Mouse (Mus musculus): Measurements from ENCODE around the gene Sppl3. TPM values are rescaled to one million over a fixed set of nuclear protein-coding genes. Genes with fewer than 3 reads are reported as not detected.

The Sppl3 gene
- polyA plus RNA-seq, 1 experiment from 2014 or later: 31.7 TPM

DNA sequence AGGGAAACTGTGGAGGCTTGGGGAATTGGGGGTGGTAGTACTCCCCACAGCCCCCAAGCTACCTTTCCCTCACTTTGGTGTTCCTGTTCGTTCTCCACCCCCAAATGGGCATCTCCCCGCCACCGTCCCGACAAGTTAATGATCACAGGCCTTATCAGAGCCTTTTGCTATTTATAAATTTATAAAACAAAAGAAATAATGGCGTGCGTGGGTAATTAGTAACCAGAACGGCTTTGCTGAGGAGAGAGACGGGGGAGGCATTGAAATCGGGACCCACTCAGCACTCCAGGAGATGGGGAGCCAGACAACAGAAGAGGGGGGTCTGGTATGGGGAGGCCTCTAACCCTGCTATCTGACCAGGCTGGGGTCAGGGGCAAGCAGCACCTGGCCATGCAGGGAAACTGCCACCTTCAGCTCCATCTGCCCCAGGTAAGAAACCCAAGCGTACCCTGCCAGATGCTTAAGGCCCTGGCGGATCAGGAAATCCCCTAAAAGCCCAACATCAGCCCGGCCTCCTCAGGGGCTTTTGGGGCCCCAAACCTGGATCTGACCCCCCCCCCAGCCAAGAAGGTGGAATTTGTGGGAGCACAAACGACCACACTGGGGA, 41.2 kb upstream of the Sppl3 start:
- 57% methylated on average over 13 of the region's 13 CpGs for WGBS
- Histone ChIP-seq H3K27ac (ENCODE audit: low read depth, low read length) (no peak overlapping the region), H3K9me3 (ENCODE audit: control insufficient read depth, low read length) (no peaks in the 10 kb centered on the region), H3K36me3 (ENCODE audit: control insufficient read depth, insufficient read depth, low read length) (no peaks in the 10 kb centered on the region), H3K9ac (ENCODE audit: low read length) (no peak overlapping the region), H3K4me2 (ENCODE audit: low read depth, low read length, severe bottlenecking) (no peak overlapping the region), H3K4me1 (replicated peaks; ENCODE audit: control insufficient read depth, insufficient read depth, low read length) (peaks cover 5% of the 10 kb centered on the region; the same call in 1 of the 2 replicates), H3K4me3 (ENCODE audit: low read depth, low read length) (no peak overlapping the region), H3K27me3 (ENCODE audit: control insufficient read depth, insufficient read depth, low read length) (peaks cover 2% of the 10 kb centered on the region; the same call in 1 of the 2 replicates)
- DNase-seq (ENCODE audit: low spot score): no peak
- ATAC-seq (replicated peaks; ENCODE audit: low FRiP score): no peak

DNA sequence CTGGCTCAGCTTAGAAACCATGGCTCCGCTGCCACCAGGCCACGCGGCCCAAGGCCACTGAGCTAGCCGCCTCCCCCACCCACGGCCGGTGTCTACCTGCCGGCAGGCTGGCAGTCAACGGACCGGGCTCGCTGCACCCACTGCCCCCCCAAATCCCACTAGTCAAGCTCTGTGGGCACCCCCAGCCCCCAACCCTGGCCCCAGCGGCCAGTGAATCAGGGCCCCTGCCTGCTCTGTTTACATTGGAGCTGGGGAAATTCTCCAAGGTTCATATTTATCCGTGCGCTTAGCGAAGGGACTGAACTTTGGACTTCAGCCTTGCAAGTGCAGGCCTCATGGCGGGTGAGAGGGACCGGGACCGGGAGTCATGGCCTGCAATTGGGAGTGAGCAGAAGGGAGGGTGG, 40.1 kb upstream of the Sppl3 start, which contains the start of gene Hnf1a:
Gene Hnf1a, minus strand, starts transcription at position 271 of the 404 bp plus-strand sequence.
- Histone ChIP-seq H3K4me1 (replicated peaks; ENCODE audit: control insufficient read depth, insufficient read depth, low read length) (peaks cover 5% of the 10 kb centered on the region; the same call in 1 of the 2 replicates), H3K27ac (ENCODE audit: low read depth, low read length) (no peak within 1 kb of the TSS), H3K4me2 (ENCODE audit: low read depth, low read length, severe bottlenecking) (no peak within 1 kb of the TSS), H3K9ac (ENCODE audit: low read length) (no peak within 1 kb of the TSS), H3K9me3 (ENCODE audit: control insufficient read depth, low read length) (no peaks in the 10 kb centered on the region), H3K4me3 (ENCODE audit: low read depth, low read length) (no peak within 1 kb of the TSS), H3K27me3 (ENCODE audit: control insufficient read depth, insufficient read depth, low read length) (peaks cover 2% of the 10 kb centered on the region; the same call in 1 of the 2 replicates), H3K36me3 (ENCODE audit: control insufficient read depth, insufficient read depth, low read length) (no peaks in the 10 kb centered on the region)
- ATAC-seq (replicated peaks; ENCODE audit: low FRiP score): no peak
- 86% methylated on average over 17 of the region's 17 CpGs for WGBS
- peak; percentile 49 for DNase-seq (ENCODE audit: low spot score)

DNA sequence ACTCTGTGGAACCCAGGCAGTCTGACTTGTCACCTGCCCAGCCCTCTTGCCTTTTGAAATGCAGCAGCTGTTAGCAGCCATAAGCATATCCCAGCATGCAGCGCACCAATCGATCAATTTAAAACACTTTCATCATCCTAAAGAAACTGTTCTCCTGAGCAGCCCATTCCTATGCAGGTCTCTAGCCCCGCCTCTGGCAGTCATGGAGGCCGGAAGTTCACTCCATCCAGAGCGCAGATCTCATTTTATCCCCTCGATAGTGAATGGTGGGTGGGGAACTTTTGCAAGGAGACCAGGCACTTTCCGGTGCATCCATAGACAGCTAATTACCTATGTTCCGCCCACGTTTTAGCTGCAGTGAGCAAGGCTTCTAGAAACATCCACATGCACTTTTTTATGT, 38.7 kb upstream of the Sppl3 start:
- Histone ChIP-seq H3K4me3 (ENCODE audit: low read depth, low read length) (no peak overlapping the region), H3K36me3 (ENCODE audit: control insufficient read depth, insufficient read depth, low read length) (no peaks in the 10 kb centered on the region), H3K4me1 (replicated peaks; ENCODE audit: control insufficient read depth, insufficient read depth, low read length) (peaks cover 5% of the 10 kb centered on the region; the same call in 1 of the 2 replicates), H3K9ac (ENCODE audit: low read length) (no peak overlapping the region), H3K9me3 (ENCODE audit: control insufficient read depth, low read length) (no peaks in the 10 kb centered on the region), H3K27ac (ENCODE audit: low read depth, low read length) (no peak overlapping the region), H3K4me2 (ENCODE audit: low read depth, low read length, severe bottlenecking) (no peak overlapping the region), H3K27me3 (ENCODE audit: control insufficient read depth, insufficient read depth, low read length) (peaks cover 2% of the 10 kb centered on the region; the same call in 1 of the 2 replicates)
- DNase-seq (ENCODE audit: low spot score) (peak; percentile 28), ATAC-seq (replicated peaks; ENCODE audit: low FRiP score) (no peak)
- WGBS: 89% methylated on average over 9 of the region's 9 CpGs

DNA sequence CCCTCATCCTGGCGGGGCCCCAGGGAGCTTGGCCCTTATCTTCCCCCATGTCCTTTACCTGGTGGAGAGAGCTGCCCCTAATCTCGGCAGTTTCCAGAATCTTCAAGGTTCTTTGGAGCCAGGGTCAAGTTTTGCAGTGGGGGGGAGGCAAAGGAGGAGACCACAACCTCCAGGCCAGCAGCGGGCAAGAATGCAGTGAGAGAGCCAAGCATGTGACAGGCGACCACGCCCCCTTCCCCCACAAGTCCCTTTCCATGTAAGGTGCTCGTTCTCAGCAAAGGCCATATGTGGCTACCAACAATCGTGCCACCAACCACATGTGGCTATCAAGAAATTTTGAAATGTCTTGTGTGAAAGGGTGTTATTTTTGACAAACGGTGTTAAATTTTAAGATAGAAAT, 37.8 kb upstream of the Sppl3 start:
- peak; percentile 19 for DNase-seq (ENCODE audit: low spot score)
- Histone ChIP-seq H3K27me3 (ENCODE audit: control insufficient read depth, insufficient read depth, low read length) (peaks cover 2% of the 10 kb centered on the region; the same call in 1 of the 2 replicates), H3K4me3 (ENCODE audit: low read depth, low read length) (no peak overlapping the region), H3K4me1 (replicated peaks; ENCODE audit: control insufficient read depth, insufficient read depth, low read length) (peaks cover 5% of the 10 kb centered on the region; the same call in 1 of the 2 replicates), H3K36me3 (ENCODE audit: control insufficient read depth, insufficient read depth, low read length) (no peaks in the 10 kb centered on the region), H3K9ac (ENCODE audit: low read length) (no peak overlapping the region), H3K4me2 (ENCODE audit: low read depth, low read length, severe bottlenecking) (no peak overlapping the region), H3K27ac (ENCODE audit: low read depth, low read length) (no peak overlapping the region), H3K9me3 (ENCODE audit: control insufficient read depth, low read length) (no peaks in the 10 kb centered on the region)
- no peak for ATAC-seq (replicated peaks; ENCODE audit: low FRiP score)
- WGBS: 83% methylated on average over 8 of the region's 8 CpGs

DNA sequence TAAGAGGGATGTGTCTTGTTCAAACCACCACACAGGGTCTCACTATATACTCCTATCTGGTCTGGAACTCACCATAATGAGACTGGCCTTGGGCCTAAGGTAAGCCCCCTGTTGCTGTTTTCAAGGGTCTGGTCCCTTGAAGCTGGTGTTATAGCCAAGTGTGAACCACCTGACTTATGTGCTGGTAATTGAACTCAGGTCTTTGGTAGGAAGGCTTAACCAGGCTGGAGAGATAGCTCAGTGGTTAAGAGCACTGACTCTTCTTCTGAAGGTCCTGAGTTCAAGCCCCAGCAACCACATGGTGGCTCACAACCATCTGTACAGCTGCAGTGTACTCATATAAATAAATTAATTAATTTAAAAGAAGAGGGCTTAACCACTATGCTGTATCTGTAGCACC, 34.0 kb upstream of the Sppl3 start:
- H3K36me3 ChIP-seq (ENCODE audit: control insufficient read depth, insufficient read depth, low read length): no peaks in the 10 kb centered on the region
- H3K4me2 ChIP-seq (ENCODE audit: low read depth, low read length, severe bottlenecking): no peak overlapping the region
- ATAC-seq (replicated peaks; ENCODE audit: low FRiP score) (no peak), DNase-seq (ENCODE audit: low spot score) (no peak)
- H3K4me1 ChIP-seq (replicated peaks; ENCODE audit: control insufficient read depth, insufficient read depth, low read length): peaks cover 3% of the 10 kb centered on the region; the same call in 1 of the 2 replicates
- H3K9ac ChIP-seq (ENCODE audit: low read length): no peak overlapping the region
- no peak overlapping the region for H3K4me3 ChIP-seq (ENCODE audit: low read depth, low read length)
- no peaks in the 10 kb centered on the region for H3K27me3 ChIP-seq (ENCODE audit: control insufficient read depth, insufficient read depth, low read length)
- H3K9me3 ChIP-seq (ENCODE audit: control insufficient read depth, low read length): no peaks in the 10 kb centered on the region
- H3K27ac ChIP-seq (ENCODE audit: low read depth, low read length): no peak overlapping the region

DNA sequence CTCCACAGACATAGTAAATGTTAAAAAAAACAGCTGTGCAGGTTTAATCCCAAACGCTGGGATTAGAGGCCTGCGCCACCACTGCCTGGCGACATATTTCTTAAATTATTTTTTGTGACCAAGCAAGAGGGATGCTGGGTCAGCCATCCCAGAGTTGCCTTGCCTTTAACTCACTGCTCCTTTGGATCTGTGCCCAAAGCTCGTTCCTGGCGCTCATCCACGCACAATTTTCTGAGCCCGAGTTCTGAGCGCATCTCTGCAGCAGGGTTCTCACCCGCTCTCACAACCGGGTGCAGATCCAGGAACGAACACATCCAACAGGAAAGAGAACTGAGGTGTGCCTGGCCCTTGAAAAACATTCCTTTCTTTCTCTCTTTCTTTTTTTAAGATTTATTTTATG, 32.5 kb upstream of the Sppl3 start:
- H3K4me2 ChIP-seq (ENCODE audit: low read depth, low read length, severe bottlenecking): no peak overlapping the region
- no peak overlapping the region for H3K9ac ChIP-seq (ENCODE audit: low read length)
- H3K27me3 ChIP-seq (ENCODE audit: control insufficient read depth, insufficient read depth, low read length): no peaks in the 10 kb centered on the region
- no peaks in the 10 kb centered on the region for H3K36me3 ChIP-seq (ENCODE audit: control insufficient read depth, insufficient read depth, low read length)
- no peak for ATAC-seq (replicated peaks; ENCODE audit: low FRiP score)
- peaks cover 3% of the 10 kb centered on the region; the same call in 1 of the 2 replicates for H3K4me1 ChIP-seq (replicated peaks; ENCODE audit: control insufficient read depth, insufficient read depth, low read length)
- H3K27ac ChIP-seq (ENCODE audit: low read depth, low read length): no peak overlapping the region
- H3K4me3 ChIP-seq (ENCODE audit: low read depth, low read length): no peak overlapping the region
- no peak for DNase-seq (ENCODE audit: low spot score)
- no peaks in the 10 kb centered on the region for H3K9me3 ChIP-seq (ENCODE audit: control insufficient read depth, low read length)
- 76% methylated on average over 11 of the region's 11 CpGs for WGBS

DNA sequence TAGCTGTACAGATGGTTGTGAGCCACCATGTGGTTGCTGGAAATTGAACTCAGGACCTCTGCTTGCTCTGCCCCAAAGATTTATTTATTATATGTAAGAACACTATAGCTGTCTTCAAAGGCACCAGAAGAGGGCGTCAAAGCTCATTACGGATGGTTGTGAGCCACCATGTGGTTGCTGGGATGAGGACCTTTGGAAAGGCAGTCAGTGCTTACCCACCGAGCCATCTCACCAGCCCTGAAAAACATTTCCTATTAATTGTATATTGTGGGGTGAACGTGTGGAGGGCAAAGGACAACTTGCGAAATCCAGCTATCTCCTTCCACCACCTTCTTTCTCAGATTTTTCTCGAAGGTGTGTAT, 32.1 kb upstream of the Sppl3 start:
- peak overlapping the region; percentile 21 for H3K4me3 ChIP-seq (ENCODE audit: low read depth, low read length)
- H3K36me3 ChIP-seq (ENCODE audit: control insufficient read depth, insufficient read depth, low read length): no peaks in the 10 kb centered on the region
- no peak overlapping the region; the same call in 1 of the 2 replicates for H3K9ac ChIP-seq (ENCODE audit: low read length)
- H3K27me3 ChIP-seq (ENCODE audit: control insufficient read depth, insufficient read depth, low read length): no peaks in the 10 kb centered on the region
- WGBS: 4% methylated on average over 6 of the region's 6 CpGs
- peaks cover 3% of the 10 kb centered on the region; the same call in 1 of the 2 replicates for H3K4me1 ChIP-seq (replicated peaks; ENCODE audit: control insufficient read depth, insufficient read depth, low read length)
- DNase-seq (ENCODE audit: low spot score): no peak
- H3K4me2 ChIP-seq (ENCODE audit: low read depth, low read length, severe bottlenecking): peak overlapping the region; percentile 62
- H3K9me3 ChIP-seq (ENCODE audit: control insufficient read depth, low read length): no peaks in the 10 kb centered on the region
- ATAC-seq (replicated peaks; ENCODE audit: low FRiP score): no peak
- H3K27ac ChIP-seq (ENCODE audit: low read depth, low read length): no peak overlapping the region

DNA sequence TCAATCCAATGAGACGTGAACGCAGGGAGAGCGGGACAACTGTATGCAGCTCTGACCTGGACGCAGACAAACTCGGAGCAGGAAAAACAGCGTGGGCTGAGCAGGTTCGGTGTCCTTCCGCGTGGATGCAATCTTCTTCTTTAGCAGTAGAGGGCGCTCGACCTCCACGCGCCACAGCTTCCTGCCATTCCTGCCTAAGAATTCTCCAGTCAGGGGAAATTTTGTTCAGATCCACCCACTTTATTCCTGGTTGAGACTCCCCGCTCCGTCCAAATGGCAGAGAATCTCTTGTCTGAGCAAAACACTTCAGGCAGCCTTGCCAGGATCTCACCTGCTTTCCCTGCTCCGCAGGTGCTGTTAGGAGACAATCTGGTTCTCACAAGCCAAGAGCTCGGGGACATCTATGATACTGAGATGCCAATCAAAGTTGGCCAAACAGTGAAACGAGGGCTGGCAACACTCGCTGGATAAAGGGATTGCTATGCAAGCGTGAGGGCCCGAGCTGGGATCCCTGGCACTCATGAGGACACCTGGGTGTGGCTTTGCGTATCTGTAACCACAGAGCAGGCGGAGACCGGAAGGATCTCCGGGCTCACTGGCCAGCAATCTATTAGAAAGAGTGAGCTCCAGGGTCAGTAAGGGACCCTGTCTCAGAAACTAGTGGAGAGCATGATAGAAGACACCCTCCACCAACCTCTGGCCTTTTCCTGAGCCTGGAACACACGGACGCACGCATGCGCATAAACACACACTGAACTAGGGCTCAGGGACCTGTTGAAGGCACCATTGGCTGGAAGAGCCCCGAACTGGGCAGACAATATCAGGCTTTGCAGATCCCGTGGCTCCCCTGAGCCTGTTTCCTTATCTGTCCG, 31.5 kb upstream of the Sppl3 start:
- no peaks in the 10 kb centered on the region for H3K36me3 ChIP-seq (ENCODE audit: control insufficient read depth, insufficient read depth, low read length)
- peaks cover 3% of the 10 kb centered on the region; the same call in 1 of the 2 replicates for H3K4me1 ChIP-seq (replicated peaks; ENCODE audit: control insufficient read depth, insufficient read depth, low read length)
- H3K9ac ChIP-seq (ENCODE audit: low read length): peak overlapping the region; percentile 23
- peak overlapping the region; percentile 62 for H3K4me2 ChIP-seq (ENCODE audit: low read depth, low read length, severe bottlenecking)
- ATAC-seq (replicated peaks; ENCODE audit: low FRiP score) (peak; percentile 39; the same call in 1 of the 2 replicates), DNase-seq (ENCODE audit: low spot score) (peak; percentile 83)
- 7% methylated on average over 32 of the region's 32 CpGs for WGBS
- no peaks in the 10 kb centered on the region for H3K27me3 ChIP-seq (ENCODE audit: control insufficient read depth, insufficient read depth, low read length)
- no peaks in the 10 kb centered on the region for H3K9me3 ChIP-seq (ENCODE audit: control insufficient read depth, low read length)
- peak overlapping the region; percentile 21 for H3K4me3 ChIP-seq (ENCODE audit: low read depth, low read length)
- H3K27ac ChIP-seq (ENCODE audit: low read depth, low read length): no peak overlapping the region

Measured in forebrain, embryonic 11.5 days (tissue).